Mouse (Mus musculus) cerebral cortex, adult 2 months (tissue): Measurements from ENCODE around the gene Rmi2.

Experiments
- WGBS: fragments of 180-500 bp; shearing (Covaris S2); methylation state at CpG from one replicate; pipeline ENCODE4 v1.1.7; 2018; 5-methylcytosine and 5-hydroxymethylcytosine counted together

Rmi2 gene

DNA sequence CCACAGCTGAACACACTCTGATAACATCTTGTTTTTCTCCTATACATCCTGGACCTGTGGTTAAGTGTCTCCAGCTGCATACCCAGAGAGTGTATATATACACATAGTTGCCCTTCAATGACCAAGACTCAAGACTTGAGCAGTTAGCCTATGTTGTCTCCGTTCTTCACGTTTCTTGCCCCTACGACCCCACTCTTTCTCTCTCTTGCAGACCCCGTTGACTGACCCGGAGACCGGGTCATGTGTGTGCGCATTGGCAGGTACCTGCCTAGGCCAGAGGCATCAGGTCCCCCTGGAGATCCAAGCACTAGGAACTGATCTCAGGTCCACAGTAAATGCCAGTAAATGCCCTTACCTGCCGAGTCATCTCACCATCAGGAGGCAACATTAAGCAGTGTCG is 7.6 kb upstream of the Rmi2 start:
- 94% methylated on average over 9 of the region's 9 CpGs for WGBS

DNA sequence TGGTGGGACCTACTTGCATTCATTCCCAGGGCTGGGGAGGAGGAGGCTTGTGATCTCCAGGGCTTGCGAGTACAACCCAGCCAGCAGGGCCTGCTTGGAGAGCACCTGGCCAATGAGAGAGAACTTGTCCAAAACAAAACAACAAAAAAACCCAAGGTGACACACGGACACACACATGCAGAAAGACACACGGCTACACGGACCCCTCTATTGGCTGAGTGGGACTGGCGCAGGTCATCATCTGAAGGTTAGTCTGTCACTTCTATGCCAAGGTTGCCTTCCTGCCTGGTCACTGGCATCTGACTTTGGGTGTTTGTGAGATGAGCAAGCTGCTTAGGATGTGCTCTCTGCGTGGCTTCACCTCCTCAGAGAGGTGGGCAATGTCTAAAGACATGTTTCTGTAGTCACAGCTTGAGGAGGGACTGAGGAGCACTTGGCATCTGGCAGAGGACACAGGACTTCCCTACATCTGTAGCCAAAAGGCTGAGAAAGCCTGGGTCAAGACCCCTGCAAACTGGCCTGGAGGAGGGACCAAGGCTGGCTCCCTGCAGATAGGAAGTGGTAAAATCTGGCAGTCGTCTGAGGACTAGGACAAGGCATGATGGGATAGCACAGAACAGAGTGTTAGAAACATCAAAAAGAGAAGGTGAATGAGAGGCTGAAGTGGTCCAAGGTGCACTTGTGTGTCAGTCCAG is 6.9 kb upstream of the Rmi2 start:
- WGBS, result 92% methylated on average over 7 of the region's 7 CpGs

DNA sequence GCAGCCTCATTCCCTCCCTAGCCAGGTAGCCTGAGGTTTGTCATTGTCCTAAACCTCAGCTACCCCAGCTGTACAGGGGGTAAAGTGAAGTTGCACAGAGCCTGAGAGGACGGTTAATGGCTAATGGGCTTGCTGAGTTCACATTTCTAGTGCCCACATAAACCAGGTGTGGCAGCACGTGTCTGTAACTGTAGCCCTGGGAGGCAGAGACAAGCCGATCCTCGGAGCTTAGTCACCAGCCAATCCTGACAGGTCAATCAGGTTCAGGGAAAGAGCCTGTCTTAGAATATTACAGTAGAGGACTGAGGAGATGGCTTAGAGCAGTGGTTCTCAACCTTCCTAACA is 6.4 kb upstream of the Rmi2 start:
- WGBS, result 88% methylated on average over 4 of the region's 4 CpGs

DNA sequence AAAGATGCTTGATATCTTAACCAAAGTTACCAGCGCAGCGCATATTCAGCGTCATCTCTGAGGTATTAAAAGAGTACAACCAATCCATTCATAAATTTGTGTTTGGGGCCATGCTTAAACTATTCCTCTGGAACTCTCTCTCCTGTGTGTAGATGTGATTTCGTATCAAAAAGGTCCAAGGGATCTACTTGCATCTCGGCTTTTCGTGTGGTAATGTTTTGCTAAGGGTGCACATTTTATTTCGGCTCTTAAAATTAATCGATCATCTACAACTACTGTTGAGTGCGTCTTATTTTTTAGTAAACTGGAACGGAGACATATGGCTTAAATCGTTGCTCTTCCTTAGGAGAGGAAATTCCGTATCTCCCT is 333 bp upstream of the Rmi2 start:
- WGBS, result 6% methylated on average over 12 of the region's 12 CpGs

DNA sequence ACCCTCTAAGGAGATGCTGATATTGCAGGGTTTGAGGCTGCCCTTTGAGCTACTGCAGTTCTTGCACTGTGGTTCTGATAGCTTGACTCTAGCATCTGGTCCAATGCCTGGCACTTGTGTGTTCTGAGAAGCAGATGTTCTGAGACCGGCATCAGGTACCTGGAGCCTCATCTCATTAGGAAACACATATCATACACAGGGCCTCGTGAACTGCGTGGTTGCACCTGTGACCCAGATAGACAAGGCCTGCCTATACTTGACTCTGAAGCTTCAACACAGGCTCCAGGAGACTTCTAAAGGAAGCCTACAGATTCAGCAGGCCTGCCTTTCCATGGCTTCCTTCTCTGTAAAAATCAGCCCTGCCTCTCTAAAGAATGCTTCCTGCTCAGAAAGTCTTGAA is 1.5 kb downstream of the Rmi2 start:
- WGBS, result 87% methylated on average over 3 of the region's 3 CpGs

DNA sequence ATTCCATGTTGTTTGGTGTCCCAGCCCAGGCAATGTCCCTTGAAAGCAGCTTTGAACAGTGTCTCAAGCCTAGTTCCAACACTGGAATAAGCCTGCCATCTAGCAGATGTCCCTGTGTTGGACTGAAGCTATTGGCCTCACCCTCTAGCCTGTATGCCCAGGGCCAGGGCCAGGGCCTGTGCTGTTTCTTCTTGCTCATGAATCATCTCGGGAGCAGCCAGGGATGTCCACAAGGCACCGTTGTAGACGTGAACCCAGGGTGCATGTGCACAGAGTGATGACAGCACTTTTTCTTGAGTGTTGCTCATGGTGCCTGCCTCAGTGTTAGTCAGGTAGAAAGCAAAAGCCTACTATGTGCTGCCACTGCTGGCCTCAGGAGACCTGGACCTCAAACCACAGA is 2.4 kb downstream of the Rmi2 start:
- WGBS, result 96% methylated on average over 3 of the region's 3 CpGs

DNA sequence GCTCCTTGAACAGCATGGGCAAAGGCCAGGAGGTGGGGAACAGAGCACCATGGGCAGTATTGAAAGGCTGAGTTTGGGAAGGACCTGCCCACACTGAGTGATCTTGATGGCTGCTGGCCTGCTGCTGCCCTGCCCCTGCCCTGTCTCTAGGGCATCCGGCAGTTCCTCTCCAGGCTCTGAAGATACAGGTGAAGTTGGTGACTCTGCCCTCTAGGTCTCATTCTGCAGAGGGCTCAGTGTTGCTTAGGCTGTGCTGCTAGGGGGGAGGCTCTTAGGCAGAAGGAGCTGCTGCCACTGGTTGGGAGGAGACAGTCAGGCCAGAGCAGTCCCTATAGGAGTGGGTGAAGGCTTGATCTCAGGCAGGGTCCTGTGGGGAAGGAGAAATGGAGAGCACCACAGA is 3.0 kb downstream of the Rmi2 start:
- WGBS, result 100% methylated on average over 1 of the region's 1 CpGs

DNA sequence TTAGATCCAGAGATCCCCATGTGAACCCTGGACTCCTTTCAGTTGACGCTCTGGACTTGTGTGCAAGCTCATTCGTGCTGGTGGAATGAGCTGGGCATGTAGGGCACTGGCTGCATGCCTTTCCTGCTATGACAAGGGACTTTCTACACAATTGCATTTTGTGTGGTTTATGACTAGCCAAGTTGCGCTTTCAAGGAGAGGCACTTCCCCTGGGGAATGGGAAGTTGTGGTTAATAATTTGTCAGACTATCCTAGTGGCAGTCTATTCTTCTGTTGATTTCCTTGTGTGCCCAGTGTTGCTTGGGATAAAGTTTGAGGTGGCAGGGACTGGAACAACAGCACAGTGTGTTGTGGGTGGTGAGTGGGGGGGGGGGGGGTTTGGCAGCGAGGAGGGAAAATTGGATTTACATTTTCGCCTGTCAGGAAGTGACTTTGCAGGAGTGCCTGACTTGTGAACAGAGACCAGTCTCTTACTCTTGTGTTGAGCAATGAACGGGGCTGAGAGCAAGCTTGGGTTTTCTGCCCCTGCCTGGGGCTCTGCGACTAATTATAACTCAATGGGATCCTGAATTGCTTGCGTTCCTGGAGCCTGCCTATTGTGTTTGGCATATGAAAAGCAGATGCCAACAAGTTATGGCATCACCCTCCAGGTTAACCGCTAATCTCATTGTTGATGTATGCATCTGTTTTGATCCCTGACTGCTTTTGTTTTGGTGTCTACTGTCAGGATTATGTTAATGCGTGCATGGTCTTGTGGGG is 3.8 kb downstream of the Rmi2 start:
- 57% methylated on average over 10 of the region's 10 CpGs for WGBS

DNA sequence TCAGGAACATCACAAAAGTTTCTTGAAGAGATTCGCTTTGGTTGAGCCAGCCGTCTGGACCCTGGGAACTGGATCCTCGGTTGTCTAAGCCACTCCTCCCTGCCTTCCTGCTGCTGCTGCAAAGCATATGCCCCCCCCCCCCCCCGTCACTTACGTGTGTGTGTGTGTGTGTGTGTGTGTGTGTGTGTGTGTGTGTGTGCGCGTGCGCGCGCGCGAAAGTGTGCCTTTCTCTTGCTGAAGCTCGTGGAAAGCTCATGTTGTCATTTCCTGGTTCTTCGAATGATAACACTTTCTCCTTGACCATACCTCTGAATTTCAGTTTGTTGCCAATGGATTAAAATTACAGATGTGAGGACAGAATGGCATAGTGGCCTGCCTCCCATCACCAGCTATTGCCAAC is 5.2 kb downstream of the Rmi2 start:
- WGBS, result 94% methylated on average over 14 of the region's 14 CpGs

DNA sequence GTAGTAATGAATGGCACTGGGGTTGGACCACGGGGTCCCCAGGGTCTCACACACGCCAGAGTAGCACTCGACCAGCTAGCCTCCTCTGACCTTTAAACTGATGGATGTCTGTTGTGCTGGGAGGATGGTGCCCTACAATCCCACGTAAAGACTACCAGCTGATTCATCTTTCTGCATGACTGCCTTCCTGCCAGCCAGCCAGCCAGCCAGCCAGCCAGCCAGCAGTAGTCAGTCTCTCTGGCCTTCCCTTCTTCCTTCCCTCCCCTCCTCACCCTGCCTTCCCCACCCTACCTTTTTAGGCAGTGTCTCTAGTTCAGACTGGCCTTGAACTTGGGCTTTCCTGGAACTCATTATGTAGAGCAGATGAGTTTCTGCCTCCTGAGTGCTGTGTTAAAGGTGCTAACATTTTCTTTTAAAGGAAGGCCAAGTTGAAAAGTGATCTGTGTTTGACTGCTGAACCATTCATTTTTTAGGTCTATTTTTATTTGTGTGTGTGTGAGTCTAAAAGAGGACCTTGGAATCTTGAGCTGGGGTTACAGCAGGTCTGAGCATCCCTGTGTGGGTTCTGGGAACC is 7.5 kb downstream of the Rmi2 start:
- WGBS, result 83% methylated on average over 4 of the region's 4 CpGs

DNA sequence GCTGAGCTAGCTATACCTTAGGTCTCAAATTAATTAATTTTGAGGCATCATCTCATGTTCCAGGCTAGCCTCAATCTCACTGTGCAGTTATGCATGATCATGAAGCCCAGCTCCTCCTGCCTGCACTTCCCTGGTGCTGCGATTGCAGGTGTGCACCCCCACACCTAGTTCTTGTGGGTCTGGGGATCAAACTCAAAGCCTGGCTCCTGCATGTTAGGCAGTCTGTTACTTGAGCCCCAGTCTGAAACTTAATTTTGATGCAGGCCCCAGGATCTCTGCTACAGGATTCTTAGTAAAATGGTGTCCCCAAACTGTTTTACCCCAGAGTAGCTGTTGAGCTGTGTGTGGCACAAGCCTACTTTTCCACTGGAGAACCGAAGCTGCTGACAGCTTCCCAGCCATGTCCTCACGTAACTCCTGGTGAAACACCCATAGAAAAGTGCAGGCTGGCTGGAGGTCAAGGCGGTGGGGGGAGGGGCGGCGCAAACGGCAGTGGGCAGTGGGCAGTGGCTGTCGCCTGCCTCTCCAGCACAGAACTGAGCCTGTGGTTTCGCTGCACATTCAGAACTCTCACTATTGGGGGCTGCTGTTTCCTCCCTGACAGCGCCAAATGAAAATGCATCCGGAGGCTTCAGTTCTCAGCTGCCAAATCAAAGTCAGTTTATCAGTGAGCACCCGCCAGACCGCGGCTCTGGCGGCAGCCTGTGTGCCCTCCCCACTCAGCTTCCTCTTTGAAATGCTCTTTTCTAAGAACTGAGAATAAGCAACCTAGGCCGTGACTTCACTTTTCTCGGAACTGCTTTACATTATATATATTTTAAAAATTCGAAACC is 8.8 kb downstream of the Rmi2 start:
- WGBS, result 20% methylated on average over 18 of the region's 18 CpGs

DNA sequence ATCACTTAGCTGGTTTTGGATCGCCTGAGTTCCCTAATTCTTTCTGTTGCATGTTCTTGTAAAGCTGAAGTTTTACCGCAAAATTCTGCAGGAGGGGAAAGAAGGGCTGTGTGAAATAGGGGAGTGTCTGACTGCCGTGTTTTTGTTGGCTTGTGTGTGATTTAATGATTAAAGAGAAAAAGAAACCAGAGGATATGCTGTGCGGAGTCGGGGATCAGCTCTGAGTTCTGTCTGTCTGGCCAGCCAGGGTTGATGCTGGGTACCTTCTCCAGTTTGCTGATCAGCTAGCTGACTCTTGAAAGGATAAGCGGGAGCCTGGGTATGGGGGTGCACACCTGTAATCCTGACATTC is 9.4 kb downstream of the Rmi2 start:
- WGBS, result 55% methylated on average over 6 of the region's 6 CpGs

DNA sequence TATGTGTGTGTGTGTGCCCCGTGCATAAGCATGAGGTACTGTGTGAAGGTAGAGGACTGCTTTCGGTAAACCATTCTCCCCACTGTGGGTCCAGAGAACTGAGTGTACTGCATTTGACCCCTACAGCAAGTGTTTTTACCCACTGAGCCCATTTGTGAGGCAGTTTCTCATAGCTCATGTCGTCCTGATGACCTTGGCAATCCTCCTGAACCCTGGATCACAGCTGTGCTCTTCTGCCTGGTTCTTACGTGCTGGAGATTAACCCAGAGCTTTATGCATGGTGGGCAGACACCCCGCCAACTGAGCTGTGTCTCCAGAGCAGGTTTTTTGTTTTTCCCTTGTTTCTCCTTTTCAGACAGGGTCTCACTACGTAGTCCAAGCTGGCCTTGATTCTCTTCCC is 11.1 kb downstream of the Rmi2 start:
- WGBS, result 87% methylated on average over 6 of the region's 6 CpGs

DNA sequence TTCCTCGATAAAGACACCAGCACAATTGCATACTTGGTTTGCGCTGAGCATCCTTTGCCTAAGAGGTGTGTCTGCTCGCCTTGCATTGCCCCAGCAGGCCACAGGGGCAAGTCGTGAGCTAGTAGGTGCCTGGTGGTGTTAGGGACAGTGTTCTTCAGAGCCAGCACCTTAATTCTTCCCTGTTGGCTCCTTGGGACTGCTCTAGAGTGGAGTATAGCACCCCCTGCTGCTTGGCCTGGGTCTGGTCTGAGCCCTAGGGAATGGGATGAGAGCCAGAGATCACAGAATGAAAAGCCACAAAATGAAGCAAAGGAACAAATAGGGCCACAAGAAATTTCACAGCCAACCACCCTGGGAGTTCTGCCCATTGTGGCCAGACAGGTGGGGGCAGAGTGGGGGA is 11.6 kb downstream of the Rmi2 start:
- 76% methylated on average over 4 of the region's 4 CpGs for WGBS

DNA sequence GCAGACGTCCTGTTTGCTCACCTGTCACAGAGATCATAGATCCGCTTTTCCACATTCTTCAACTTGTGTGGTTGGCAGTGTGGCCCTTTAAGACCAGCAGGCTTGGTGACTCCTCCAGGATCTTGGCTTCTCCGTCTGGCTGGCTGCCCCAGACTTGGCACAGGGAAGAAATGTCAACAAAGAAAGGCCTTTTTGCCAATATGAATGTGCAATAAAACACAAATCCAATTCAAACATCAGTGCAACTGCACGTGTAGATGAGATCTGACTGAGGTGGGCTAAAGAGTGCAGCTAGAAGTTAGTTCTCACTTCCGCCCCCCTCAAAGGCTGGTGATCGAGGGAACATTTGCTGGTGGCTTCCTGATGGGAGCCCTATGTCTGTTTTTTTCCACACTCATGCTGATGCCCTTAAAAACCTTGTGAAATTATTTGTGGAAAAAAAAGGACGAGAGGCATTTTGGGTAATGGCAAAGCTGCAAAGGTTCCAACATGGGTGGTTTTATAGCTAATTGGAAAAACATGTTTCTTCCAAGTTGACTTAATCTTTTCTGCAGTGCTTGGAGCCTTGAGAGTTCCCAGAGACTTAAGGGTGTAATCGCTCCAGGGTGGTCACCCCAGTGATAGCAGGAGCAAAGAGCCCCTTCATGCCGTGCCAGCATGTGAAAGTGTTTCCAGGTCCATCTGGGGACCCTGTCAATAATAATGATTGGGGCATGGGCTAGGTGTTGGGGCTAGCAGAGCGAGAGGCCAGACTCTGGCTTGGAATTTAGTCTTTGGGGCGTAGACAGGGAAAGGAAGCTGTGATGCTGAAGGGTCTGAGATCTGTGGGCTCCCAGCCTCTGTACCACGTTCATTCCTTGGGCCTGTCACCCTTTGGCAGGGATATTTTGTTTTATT is 15.4 kb downstream of the Rmi2 start:
- WGBS, result 56% methylated on average over 12 of the region's 12 CpGs

DNA sequence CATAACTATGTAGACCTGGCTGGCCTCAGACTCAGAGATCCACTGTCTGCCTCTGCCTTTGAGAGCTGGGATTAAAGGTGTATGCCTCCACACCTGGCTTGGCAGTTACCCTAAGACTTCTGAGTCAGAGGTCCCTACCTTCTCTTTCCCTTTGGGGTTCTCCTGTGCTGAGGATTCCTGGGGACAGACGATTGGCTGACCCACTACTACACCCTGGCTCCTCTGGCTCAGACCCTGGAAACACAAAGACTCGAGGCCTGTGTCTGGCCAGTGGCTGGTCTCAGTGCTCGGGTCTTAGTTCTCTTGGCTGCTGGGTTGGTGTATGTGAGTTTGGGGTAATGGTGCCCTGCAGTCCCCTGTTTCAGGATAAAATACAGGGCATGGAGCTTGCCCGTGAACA is 16.0 kb downstream of the Rmi2 start:
- 72% methylated on average over 4 of the region's 4 CpGs for WGBS

DNA sequence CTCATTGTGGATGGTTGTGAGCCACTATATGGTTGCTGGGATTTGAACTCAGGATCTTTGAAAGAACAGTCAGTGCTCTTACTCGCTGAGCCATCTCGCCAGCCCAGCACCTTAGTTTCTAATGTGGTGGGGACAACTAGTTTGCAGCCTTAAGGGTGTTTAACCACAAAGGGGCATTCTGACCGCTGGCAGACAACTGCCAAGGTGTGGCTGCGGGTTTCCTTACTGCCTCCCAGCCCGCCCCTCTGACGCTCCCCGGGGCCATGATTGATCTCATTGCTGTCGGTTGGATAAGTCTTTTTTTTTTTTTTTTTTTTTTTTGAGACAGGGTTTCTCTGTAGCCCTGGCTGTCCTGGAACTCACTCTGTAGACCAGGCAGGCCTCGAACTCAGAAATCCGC is 17.4 kb downstream of the Rmi2 start:
- 94% methylated on average over 10 of the region's 10 CpGs for WGBS

DNA sequence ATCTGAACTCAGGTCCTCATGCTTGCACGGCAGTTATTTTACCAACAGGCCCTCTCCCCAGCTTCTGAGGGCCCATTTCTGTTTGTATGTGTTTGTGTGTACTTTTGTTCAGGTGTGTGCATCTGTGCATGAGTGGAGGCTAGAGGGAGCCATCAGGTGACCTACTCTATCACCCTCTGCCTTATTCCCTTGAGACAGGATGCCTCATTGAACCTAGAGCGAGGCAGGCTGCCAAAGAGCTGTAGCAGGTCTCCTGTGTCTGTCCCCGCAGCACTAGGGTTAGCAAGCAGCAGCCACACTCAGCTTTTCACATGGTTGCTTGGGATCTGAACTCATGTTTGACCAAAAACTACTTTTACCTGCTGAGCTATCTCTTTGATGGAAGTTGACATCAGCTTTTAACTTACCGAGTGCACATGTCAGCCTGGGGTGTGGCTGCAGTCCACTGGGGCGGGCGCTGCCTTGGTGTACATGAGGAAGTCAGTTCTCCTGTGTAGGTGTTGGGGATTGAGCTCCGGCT is 24.9 kb downstream of the Rmi2 start:
- 94% methylated on average over 7 of the region's 7 CpGs for WGBS

DNA sequence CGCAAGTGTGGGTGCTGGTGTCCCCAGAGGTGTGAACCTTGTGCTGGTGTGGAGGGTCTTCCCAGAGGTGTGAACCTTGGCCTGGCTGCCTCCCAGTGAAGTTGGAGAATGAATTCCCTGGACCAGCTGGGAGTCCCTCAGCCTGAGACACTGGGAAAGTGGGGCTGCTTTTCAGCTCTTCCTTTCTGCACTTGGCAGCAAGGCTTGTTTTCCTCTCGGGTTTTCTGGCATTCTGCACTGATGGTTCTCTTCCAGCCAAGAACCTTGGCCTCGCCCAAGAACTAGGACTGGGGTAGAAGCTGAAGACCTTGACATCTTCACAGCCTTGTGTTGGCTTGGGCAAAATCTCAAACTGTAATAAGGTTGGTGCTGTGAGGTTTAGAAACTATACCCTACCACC is 26.5 kb downstream of the Rmi2 start:
- 54% methylated on average over 3 of the region's 3 CpGs for WGBS

DNA sequence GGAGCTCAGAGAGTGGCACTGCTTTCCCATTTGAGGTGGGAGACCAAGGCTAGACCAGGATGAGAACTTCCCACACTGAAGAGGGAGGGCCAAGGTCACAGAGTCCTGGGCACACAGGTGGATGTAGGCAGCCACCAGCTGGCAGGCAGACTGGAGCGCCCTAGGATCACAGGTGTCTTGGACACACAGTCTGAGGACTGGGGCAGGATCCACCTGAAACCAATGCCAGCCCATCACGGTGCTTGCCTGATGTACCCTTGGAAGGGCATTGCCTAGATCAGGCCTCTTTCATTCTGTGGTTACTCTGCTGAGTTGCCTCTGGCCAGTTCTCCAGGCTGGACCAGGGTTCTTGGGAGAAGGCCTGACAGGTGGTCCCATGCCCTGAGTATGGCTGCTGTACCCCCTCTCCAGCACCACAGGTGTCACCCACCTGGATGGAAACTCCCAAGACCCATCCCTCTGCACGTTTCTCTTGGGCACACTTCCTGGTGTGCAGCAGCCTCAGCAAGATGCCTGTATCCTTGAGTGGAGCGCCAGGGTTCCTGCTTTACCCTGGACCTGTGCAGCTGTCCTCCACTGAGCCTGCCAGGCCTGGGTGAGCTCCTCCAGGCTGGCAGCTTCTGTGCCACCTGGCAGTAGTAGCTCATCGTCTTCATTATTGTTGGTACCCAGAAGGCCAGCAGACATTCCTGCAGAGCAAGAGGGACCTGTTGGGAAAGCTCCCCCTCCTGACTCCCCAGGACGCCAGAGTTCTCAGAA is 30.2 kb downstream of the Rmi2 start:
- WGBS, result 85% methylated on average over 6 of the region's 6 CpGs

DNA sequence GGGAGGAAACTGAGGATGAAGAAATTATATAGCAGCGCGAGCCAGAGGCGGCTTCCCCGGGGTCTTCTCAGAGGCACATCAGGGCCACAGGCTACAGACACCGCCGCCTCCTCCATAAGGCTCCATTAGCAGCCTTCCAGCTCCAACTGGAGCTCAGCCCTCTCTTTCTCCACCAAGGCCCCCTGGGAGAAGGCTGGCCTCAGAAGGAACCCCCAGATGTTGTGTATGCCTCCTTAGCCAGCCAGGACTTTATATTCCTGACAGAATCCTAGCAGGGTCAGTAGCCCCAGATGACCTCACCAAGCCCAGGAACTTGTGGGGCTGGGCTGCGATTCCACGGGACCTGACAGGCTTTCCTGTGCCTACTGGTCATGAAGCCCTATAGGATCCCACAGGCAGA is 32.0 kb downstream of the Rmi2 start:
- WGBS, result 96% methylated on average over 8 of the region's 8 CpGs
